Mouse (Mus musculus) midbrain, postnatal 0 days (tissue): ENCODE data around the gene Lrba. TPM values are rescaled to one million over a fixed set of nuclear protein-coding genes. Genes with fewer than 3 reads are reported as not detected.

Experiments used
- ATAC-seq: fragments of 200-750 bp; cut with Nextera tagmentation; 2 replicates; pipeline ENCODE4 v1.8.0; 2017; ENCODE audit warnings: moderate number of reproducible peaks, mild to moderate bottlenecking, moderate TSS enrichment, moderate library complexity; ENCODE audit not compliant: low FRiP score
- DNase-seq: peaks from one replicate; pipeline ENCODE4 v3.0.0-alpha.2; 2015; ENCODE audit warnings: low spot score
- H3K27ac ChIP-seq: fragments of 300-500 bp; sonication (generic); 2 replicates; pipeline ENCODE4 v1.5.1; 2014; ENCODE audit warnings: low read depth, mild to moderate bottlenecking, low read length, mixed read lengths
- H3K27me3 ChIP-seq: fragments of 300-500 bp; sonication (generic); 2 replicates; pipeline ENCODE4 v1.6.1; 2014; ENCODE audit warnings: low read length, control low read depth, mixed read lengths; ENCODE audit not compliant: insufficient read depth
- H3K36me3 ChIP-seq: fragments of 300-500 bp; sonication (generic); 2 replicates; pipeline ENCODE4 v1.6.1; 2014; ENCODE audit warnings: low read length, control low read depth, mixed read lengths; ENCODE audit not compliant: insufficient read depth
- H3K4me1 ChIP-seq: fragments of 300-500 bp; sonication (generic); 2 replicates; pipeline ENCODE4 v1.6.1; 2014; ENCODE audit warnings: mild to moderate bottlenecking, control low read depth, antibody characterized with exemption, low read length, mixed read lengths; ENCODE audit not compliant: insufficient read depth
- H3K4me2 ChIP-seq: fragments of 300-500 bp; sonication (generic); 2 replicates; pipeline ENCODE4 v1.6.1; 2014; ENCODE audit warnings: low read depth, mild to moderate bottlenecking, low read length, mixed read lengths; ENCODE audit not compliant: poor library complexity, severe bottlenecking
- H3K4me3 ChIP-seq: fragments of 300-500 bp; sonication (generic); 2 replicates; pipeline ENCODE4 v1.5.1; 2014; ENCODE audit warnings: low read depth, mild to moderate bottlenecking, low read length, moderate library complexity
- H3K9ac ChIP-seq: fragments of 300-500 bp; sonication (generic); replicated peaks from 2 replicates; pipeline ENCODE4 v1.6.1; 2014; ENCODE audit warnings: mild to moderate bottlenecking, low read length, moderate library complexity, mixed read lengths; ENCODE audit not compliant: poor library complexity, severe bottlenecking
- H3K9me3 ChIP-seq: fragments of 300-500 bp; sonication (generic); 2 replicates; pipeline ENCODE4 v1.6.1; 2016; ENCODE audit warnings: low read length, control low read depth
- CTCF ChIP-seq: IDR thresholded peaks from 2 replicates; pipeline ENCODE4 v1.5.1; 2016; ENCODE audit warnings: antibody characterized with exemption, mild to moderate bottlenecking
- WGBS: fragments of 180-500 bp; shearing (Covaris S2); extraction: QIAGEN DNeasy Blood & Tissue Kit; methylation state at CpG from one replicate; pipeline ENCODE4 v1.1.7; 2014; 5-methylcytosine and 5-hydroxymethylcytosine counted together
- polyA plus RNA-seq: library from polyadenylated mRNA; unstranded; fragments of >200 nt; fragmentation: Nextera tagmentation; extraction: Ambion mirVana; gene quantifications from 2 replicates; pipeline ENCODE4 v1.2.1, GENCODE M21; 2015
- total RNA-seq: library from RNA; depleted of rRNA; stranded (reverse); fragments of >200 nt; gene quantifications from 2 replicates; pipeline ENCODE4 v1.2.3, GENCODE M21; 2014

Lrba gene
- total and polyA plus RNA-seq, 2 experiments from 2014 or later, result 3.1 to 24.3 TPM

- Histone ChIP-seq H3K4me1 (no peaks in the 10 kb centered on the region), H3K27me3 (no peaks in the 10 kb centered on the region), H3K9ac (no peak overlapping the region), H3K4me3 (no peak overlapping the region), H3K4me2 (no peak overlapping the region), H3K9me3 (no peaks in the 10 kb centered on the region), H3K36me3 (no peaks in the 10 kb centered on the region), H3K27ac (no peak overlapping the region)
- TF ChIP-seq CTCF, result no peak
- WGBS, result 89% methylated on average over 5 of the region's 5 CpGs
- DNase-seq (no peak), ATAC-seq (no peak)
These were observed 93.2 kb downstream of the Lrba start for GRCm38 (mm10) chr3:86317636-86318035.

GRCm38 (mm10) chr3:86328531-86328930 is 104.1 kb downstream of the Lrba start:
- peak; percentile 72 for TF ChIP-seq CTCF
- no peak overlapping the region for H3K4me2 ChIP-seq
- H3K9me3 ChIP-seq, result no peaks in the 10 kb centered on the region
- ATAC-seq (no peak), DNase-seq (peak; percentile 35)
- no peak overlapping the region for H3K4me3 ChIP-seq
- 20% methylated on average over 1 of the region's 1 CpGs for WGBS
- H3K4me1 ChIP-seq, result no peaks in the 10 kb centered on the region
- H3K27me3 ChIP-seq, result no peaks in the 10 kb centered on the region
- H3K27ac ChIP-seq, result no peak overlapping the region
- no peak overlapping the region for H3K9ac ChIP-seq
- H3K36me3 ChIP-seq, result peaks cover 3% of the 10 kb centered on the region; the same call in 1 of the 2 replicates

GRCm38 (mm10) chr3:86343261-86343660 is 118.8 kb downstream of the Lrba start:
- H3K27me3 ChIP-seq, result no peaks in the 10 kb centered on the region
- H3K4me3 ChIP-seq, result no peak overlapping the region
- ATAC-seq (no peak), DNase-seq (peak; percentile 36)
- H3K4me2 ChIP-seq, result no peak overlapping the region
- H3K9ac ChIP-seq, result no peak overlapping the region
- 21% methylated on average over 5 of the region's 5 CpGs for WGBS
- H3K36me3 ChIP-seq, result no peaks in the 10 kb centered on the region
- TF ChIP-seq CTCF, result no peak
- no peak overlapping the region for H3K27ac ChIP-seq
- H3K4me1 ChIP-seq, result no peaks in the 10 kb centered on the region
- no peaks in the 10 kb centered on the region for H3K9me3 ChIP-seq

- no peaks in the 10 kb centered on the region for H3K9me3 ChIP-seq
- no peaks in the 10 kb centered on the region for H3K36me3 ChIP-seq
- 54% methylated on average over 5 of the region's 5 CpGs for WGBS
- H3K4me1 ChIP-seq, result no peaks in the 10 kb centered on the region
- no peak overlapping the region for H3K4me3 ChIP-seq
- H3K9ac ChIP-seq, result no peak overlapping the region
- no peak overlapping the region for H3K4me2 ChIP-seq
- no peak for ATAC-seq
- H3K27ac ChIP-seq, result no peak overlapping the region
- DNase-seq, result no peak
- TF ChIP-seq CTCF, result no peak
- no peaks in the 10 kb centered on the region for H3K27me3 ChIP-seq
These were observed 138.0 kb downstream of the Lrba start for GRCm38 (mm10) chr3:86362486-86362885.

GRCm38 (mm10) chr3:86371466-86371865 is 147.0 kb downstream of the Lrba start:
- no peak overlapping the region for H3K4me2 ChIP-seq
- H3K36me3 ChIP-seq, result no peaks in the 10 kb centered on the region
- ATAC-seq, result no peak
- no peak overlapping the region for H3K27ac ChIP-seq
- no peak for TF ChIP-seq CTCF
- no peak overlapping the region for H3K9ac ChIP-seq
- DNase-seq, result no peak
- no peaks in the 10 kb centered on the region for H3K4me1 ChIP-seq
- 75% methylated on average over 2 of the region's 2 CpGs for WGBS
- H3K27me3 ChIP-seq, result no peaks in the 10 kb centered on the region
- H3K9me3 ChIP-seq, result no peaks in the 10 kb centered on the region
- no peak overlapping the region for H3K4me3 ChIP-seq

GRCm38 (mm10) chr3:86375276-86375675 is 150.8 kb downstream of the Lrba start:
- Histone ChIP-seq H3K27ac (no peak overlapping the region), H3K4me2 (no peak overlapping the region), H3K4me3 (no peak overlapping the region), H3K4me1 (no peaks in the 10 kb centered on the region), H3K36me3 (no peaks in the 10 kb centered on the region), H3K9me3 (no peaks in the 10 kb centered on the region), H3K27me3 (no peaks in the 10 kb centered on the region), H3K9ac (no peak overlapping the region)
- no peak for DNase-seq
- WGBS, result 93% methylated on average over 2 of the region's 2 CpGs
- no peak for ATAC-seq
- TF ChIP-seq CTCF, result no peak
